23 mouse cellular contexts compared by ENCODE assay signal in genomic region chr7:69572626-69573394, GRCm38 (mm10).
A peak's percentile ranks its signal among the peaks of the same experiment; 100 is the strongest.
DNase-seq lines count a peak whose midpoint lies in the region; ATAC-seq and TF ChIP-seq lines count a peak whose summit lies in the region.
"Had no signal": no experiment of that assay in that cellular context is flagged by ENCODE, and none has a peak within 500 bp of the region (broad histone marks: within the 10 kb centered on the region; RNA-seq: fewer than 3 reads in every experiment).

No protein-coding gene starts in this region.

- 0 out of 2 replicates have a peak, but pooled peaks cover 3% of the 10 kb centered on the region for H3K4me1 ChIP-seq in hindbrain, embryonic 14.5 days (replicated peaks; ENCODE audit: control insufficient read depth, insufficient read depth, low read length)
- no peaks in the 10 kb centered on the region for H3K4me1 ChIP-seq in hindbrain, embryonic 12.5 days
- peaks cover 13% of the 10 kb centered on the region for H3K4me1 ChIP-seq in forebrain, embryonic 15.5 days
- 0 out of 2 replicates have a peak, but pooled peaks cover 2% of the 10 kb centered on the region for H3K4me1 ChIP-seq in midbrain, embryonic 15.5 days
- H3K4me1 ChIP-seq: embryonic facial prominence, embryonic 12.5 days; limb, embryonic 13.5 days; liver, embryonic 12.5 days had no signal

- H3K4me2 ChIP-seq in hindbrain, embryonic 14.5 days (replicated peaks): no peak overlapping the region
- H3K4me2 ChIP-seq in hindbrain, embryonic 12.5 days (replicated peaks): no peak overlapping the region
- no peak overlapping the region for H3K4me2 ChIP-seq in forebrain, embryonic 15.5 days (replicated peaks)
- no peak overlapping the region for H3K4me2 ChIP-seq in midbrain, embryonic 15.5 days
- H3K4me2 ChIP-seq: embryonic facial prominence, embryonic 12.5 days; limb, embryonic 13.5 days; liver, embryonic 12.5 days had no signal

- H3K27ac ChIP-seq in hindbrain, embryonic 14.5 days: no peak overlapping the region
- H3K27ac ChIP-seq in hindbrain, embryonic 12.5 days: no peak overlapping the region
- H3K27ac ChIP-seq in forebrain, embryonic 15.5 days (replicated peaks): peak overlapping the region; percentile 51
- 0 out of 2 replicates have a peak overlapping the region, but pooled peaks have one; percentile 29 for H3K27ac ChIP-seq in midbrain, embryonic 15.5 days
- H3K27ac ChIP-seq: embryonic facial prominence, embryonic 12.5 days; gastrocnemius, adult 2 months; limb, embryonic 13.5 days; liver, embryonic 12.5 days had no signal

- no peaks in the 10 kb centered on the region for H3K9me3 ChIP-seq in hindbrain, embryonic 14.5 days (ENCODE audit: control insufficient read depth, low read length)
- no peaks in the 10 kb centered on the region for H3K9me3 ChIP-seq in hindbrain, embryonic 12.5 days (replicated peaks)
- no peaks in the 10 kb centered on the region for H3K9me3 ChIP-seq in forebrain, embryonic 15.5 days
- H3K9me3 ChIP-seq in midbrain, embryonic 15.5 days: no peaks in the 10 kb centered on the region
- H3K9me3 ChIP-seq: embryonic facial prominence, embryonic 12.5 days; limb, embryonic 13.5 days; liver, embryonic 12.5 days had no signal

- DNase-seq in hindbrain, embryonic 14.5 days (ENCODE audit: low spot score): no peak
- DNase-seq in brain, embryonic 14.5 days (ENCODE audit: low read depth): peak; percentile 93
- DNase-seq in heart, postnatal 10 days: no peak
- DNase-seq in adrenal gland, postnatal 14 days: no peak
- no peak for DNase-seq in cerebellum, adult 8-10 months
- DNase-seq: cerebellum, adult 11-12 months; cerebellum, postnatal 14 days; gastrocnemius, adult 2 months; heart, postnatal 36 days; kidney, adult 18-20 months; kidney, postnatal 4 days; lung, adult 18-20 months; lung, postnatal 14 days; right cerebral cortex, postnatal 25 days; thymus, postnatal 14 days had no signal

- TF ChIP-seq CTCF in brain, embryonic 14.5 days (IDR thresholded peaks at IDR 0.05; ENCODE audit: borderline replicate concordance, extremely low read depth, insufficient read depth, insufficient read length): no peak

- peaks cover 11% of the 10 kb centered on the region; the same call in 1 of the 2 replicates for H3K27me3 ChIP-seq in hindbrain, embryonic 14.5 days (ENCODE audit: control insufficient read depth, insufficient read depth, low read length)
- H3K27me3 ChIP-seq in hindbrain, embryonic 12.5 days: peaks cover 12% of the 10 kb centered on the region; the same call in 1 of the 2 replicates
- H3K27me3 ChIP-seq in forebrain, embryonic 15.5 days: peaks cover under 1% of the 10 kb centered on the region; the same call in 1 of the 2 replicates
- no peaks in the 10 kb centered on the region; the same call in 1 of the 2 replicates for H3K27me3 ChIP-seq in midbrain, embryonic 15.5 days (replicated peaks)
- H3K27me3 ChIP-seq: embryonic facial prominence, embryonic 12.5 days; limb, embryonic 13.5 days; liver, embryonic 12.5 days had no signal

- H3K4me3 ChIP-seq in hindbrain, embryonic 14.5 days (replicated peaks; ENCODE audit: low read length): no peak overlapping the region
- H3K4me3 ChIP-seq in hindbrain, embryonic 12.5 days: no peak overlapping the region
- no peak overlapping the region for H3K4me3 ChIP-seq in forebrain, embryonic 15.5 days
- no peak overlapping the region for H3K4me3 ChIP-seq in midbrain, embryonic 15.5 days
- H3K4me3 ChIP-seq: embryonic facial prominence, embryonic 12.5 days; gastrocnemius, adult 2 months; limb, embryonic 13.5 days; liver, embryonic 12.5 days had no signal

- H3K36me3 ChIP-seq in hindbrain, embryonic 14.5 days (replicated peaks; ENCODE audit: control insufficient read depth, insufficient read depth): no peaks in the 10 kb centered on the region
- H3K36me3 ChIP-seq in hindbrain, embryonic 12.5 days: no peaks in the 10 kb centered on the region
- no peaks in the 10 kb centered on the region for H3K36me3 ChIP-seq in forebrain, embryonic 15.5 days
- H3K36me3 ChIP-seq in midbrain, embryonic 15.5 days (replicated peaks): no peaks in the 10 kb centered on the region
- H3K36me3 ChIP-seq: embryonic facial prominence, embryonic 12.5 days; limb, embryonic 13.5 days; liver, embryonic 12.5 days had no signal

- TF ChIP-seq POLR2A in brain, embryonic 14.5 days (IDR thresholded peaks at IDR 0.05; ENCODE audit: borderline replicate concordance, extremely low read depth, insufficient read depth, insufficient read length, poor library complexity, severe bottlenecking): no peak

- no peak overlapping the region for H3K9ac ChIP-seq in hindbrain, embryonic 14.5 days
- no peak overlapping the region for H3K9ac ChIP-seq in hindbrain, embryonic 12.5 days
- no peak overlapping the region for H3K9ac ChIP-seq in forebrain, embryonic 15.5 days (replicated peaks)
- H3K9ac ChIP-seq in midbrain, embryonic 15.5 days: no peak overlapping the region
- H3K9ac ChIP-seq: embryonic facial prominence, embryonic 12.5 days; limb, embryonic 13.5 days; liver, embryonic 12.5 days had no signal

- 50% methylated on average over 7 of the region's 7 CpGs for WGBS in hindbrain, embryonic 14.5 days
- 73% methylated on average over 7 of the region's 7 CpGs for WGBS in hindbrain, embryonic 12.5 days
- 14% methylated on average over 7 of the region's 7 CpGs for WGBS in forebrain, embryonic 15.5 days
- WGBS in midbrain, embryonic 15.5 days: 59% methylated on average over 7 of the region's 7 CpGs

- intact Hi-C loops in heart, postnatal 10 days (cut with DNase I): no loop called here

- ATAC-seq in hindbrain, embryonic 14.5 days (ENCODE audit: low FRiP score): peak; percentile 43; the same call in 1 of the 2 replicates
- no peak for ATAC-seq in hindbrain, embryonic 12.5 days (ENCODE audit: low FRiP score)
- ATAC-seq in forebrain, embryonic 15.5 days (replicated peaks): peak; percentile 95
- ATAC-seq in midbrain, embryonic 15.5 days (replicated peaks): peak; percentile 56
- ATAC-seq: CD4-positive, CD25-positive, alpha-beta regulatory T cell, adult 4 months; inflammation-experienced regulatory T-cells, adult 6 months; liver, embryonic 12.5 days had no signal

Comparison
In these comparisons a context has a peak if more than half of its experiments do, and no peak if none do; other contexts are left out.
1. H3K27ac ChIP-seq: peak in forebrain, embryonic 15.5 days (single experiment) and midbrain, embryonic 15.5 days (single experiment); none in hindbrain, embryonic 14.5 days (single experiment) and hindbrain, embryonic 12.5 days (single experiment).